11 mouse cellular contexts compared by ENCODE assay signal in the genomic region with DNA sequence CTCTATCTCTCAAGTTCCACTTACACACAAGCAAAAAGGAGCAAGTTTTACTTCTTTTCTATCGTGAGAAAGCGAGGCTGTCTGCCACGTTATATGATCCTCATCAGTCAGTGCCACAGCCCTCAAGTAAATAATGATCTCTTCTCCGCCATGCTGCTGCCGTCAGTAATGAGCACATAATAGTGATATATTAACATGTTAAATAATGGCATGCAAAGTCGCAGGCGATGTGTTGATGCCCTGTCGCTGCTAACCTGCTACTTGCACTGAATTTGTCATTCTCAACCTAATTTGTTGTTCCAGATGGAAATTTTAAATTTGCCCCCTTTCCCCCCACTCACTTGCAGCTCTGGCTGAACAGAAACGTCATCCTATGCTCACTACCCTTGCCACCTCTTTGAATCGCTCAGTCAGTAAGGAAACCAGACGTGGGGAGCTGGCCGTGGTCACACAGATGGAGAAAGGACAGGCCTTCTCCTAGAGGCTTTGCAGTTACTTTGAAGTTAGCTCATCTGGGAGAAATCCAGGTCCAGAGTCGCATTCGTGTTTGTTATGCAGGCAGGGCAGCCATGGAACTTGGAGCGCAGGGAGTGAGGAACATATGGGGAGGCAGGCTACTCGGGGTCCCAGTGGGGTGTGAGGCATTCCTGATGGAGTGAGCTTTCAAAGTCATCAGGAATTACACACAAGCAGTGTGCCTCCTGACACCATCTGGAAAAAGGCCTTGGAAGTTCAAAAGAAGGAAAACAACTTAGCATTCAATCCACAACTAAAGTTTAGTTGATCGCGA.
DNase-seq lines count a peak whose midpoint lies in the region; ATAC-seq and TF ChIP-seq lines count a peak whose summit lies in the region.
"Had no signal": no experiment of that assay in that cellular context is flagged by ENCODE, and none has a peak within 500 bp of the region (broad histone marks: within the 10 kb centered on the region; RNA-seq: fewer than 3 reads in every experiment).

No protein-coding gene starts in this region.

- no peak overlapping the region for H3K4me3 ChIP-seq in forebrain, embryonic 16.5 days (replicated peaks; ENCODE audit: low read length)
- H3K4me3 ChIP-seq in limb, embryonic 15.5 days, result no peak overlapping the region
- H3K4me3 ChIP-seq: heart, embryonic 15.5 days had no signal

- no peak overlapping the region for H3K4me2 ChIP-seq in forebrain, embryonic 16.5 days (ENCODE audit: low read length)
- H3K4me2 ChIP-seq in limb, embryonic 15.5 days, result peak overlapping the region; percentile 5; the same call in 1 of the 2 replicates
- H3K4me2 ChIP-seq: heart, embryonic 15.5 days had no signal

- no peaks in the 10 kb centered on the region for H3K9me3 ChIP-seq in forebrain, embryonic 16.5 days (ENCODE audit: control insufficient read depth, low read length)
- H3K9me3 ChIP-seq in limb, embryonic 15.5 days, result no peaks in the 10 kb centered on the region
- H3K9me3 ChIP-seq: heart, embryonic 15.5 days had no signal

- peaks cover 4% of the 10 kb centered on the region; the same call in 1 of the 2 replicates for H3K4me1 ChIP-seq in forebrain, embryonic 16.5 days (replicated peaks; ENCODE audit: control insufficient read depth, insufficient read depth, low read length)
- no peaks in the 10 kb centered on the region for H3K4me1 ChIP-seq in limb, embryonic 15.5 days
- H3K4me1 ChIP-seq: heart, embryonic 15.5 days had no signal

- no peak for TF ChIP-seq POLR2A in brain, embryonic 14.5 days (IDR thresholded peaks at IDR 0.05; ENCODE audit: borderline replicate concordance, extremely low read depth, insufficient read depth, insufficient read length, poor library complexity, severe bottlenecking)

- peak; percentile 70 for ATAC-seq in forebrain, embryonic 16.5 days
- no peak for ATAC-seq in limb, embryonic 15.5 days (ENCODE audit: insufficient number of reproducible peaks, low FRiP score, low TSS enrichment, low read depth)
- no peak for ATAC-seq in megakaryocyte, adult 5-6 weeks (ENCODE audit: poor library complexity, severe bottlenecking)

- intact Hi-C loops in heart, postnatal 25 days (cut with DNase I), result no loop called here

- no peak overlapping the region for H3K27ac ChIP-seq in forebrain, embryonic 16.5 days (ENCODE audit: low read length)
- no peak overlapping the region; the same call in 1 of the 2 replicates for H3K27ac ChIP-seq in limb, embryonic 15.5 days
- H3K27ac ChIP-seq: heart, embryonic 15.5 days; macrophage had no signal

- DNase-seq in heart, postnatal 4 days, result peak; percentile 5
- DNase-seq in heart, adult 9 months (ENCODE audit: low spot score in 2 of 2), result no peak
- peak; percentile 72 for DNase-seq in brain, embryonic 14.5 days (ENCODE audit: low read depth)
- no peak for DNase-seq in B cell, adult 2 months
- DNase-seq in heart, postnatal 25 days (ENCODE audit: low spot score), result no peak
- DNase-seq: thymus, postnatal 36 days had no signal

- H3K36me3 ChIP-seq in forebrain, embryonic 16.5 days (ENCODE audit: control insufficient read depth, insufficient read depth), result no peaks in the 10 kb centered on the region
- H3K36me3 ChIP-seq in limb, embryonic 15.5 days, result no peaks in the 10 kb centered on the region
- H3K36me3 ChIP-seq: heart, embryonic 15.5 days had no signal

- H3K9ac ChIP-seq in forebrain, embryonic 16.5 days (replicated peaks; ENCODE audit: low read depth, low read length), result no peak overlapping the region
- no peak overlapping the region for H3K9ac ChIP-seq in limb, embryonic 15.5 days
- H3K9ac ChIP-seq: heart, embryonic 15.5 days had no signal

- H3K27me3 ChIP-seq in forebrain, embryonic 16.5 days (replicated peaks; ENCODE audit: control insufficient read depth, insufficient read depth, low read length), result no peaks in the 10 kb centered on the region
- no peaks in the 10 kb centered on the region for H3K27me3 ChIP-seq in limb, embryonic 15.5 days
- H3K27me3 ChIP-seq: heart, embryonic 15.5 days had no signal

- WGBS in forebrain, embryonic 16.5 days, result 41% methylated on average over 18 of the region's 18 CpGs
- WGBS in limb, embryonic 15.5 days, result 20% methylated on average over 18 of the region's 18 CpGs

- TF ChIP-seq CTCF in brain, embryonic 14.5 days (IDR thresholded peaks at IDR 0.05; ENCODE audit: borderline replicate concordance, extremely low read depth, insufficient read depth, insufficient read length), result no peak

Comparison
In these comparisons a context has a peak if more than half of its experiments do, and no peak if none do; other contexts are left out.
1. DNase-seq: peak in heart, postnatal 4 days (single experiment) and brain, embryonic 14.5 days (single experiment); none in heart, adult 9 months (0 of 2), B cell, adult 2 months (0 of 2) and heart, postnatal 25 days (single experiment).